Mouse (Mus musculus) G1E (cell line): Measurements from ENCODE around the gene Kcnip4. TPM values are rescaled to one million over a fixed set of nuclear protein-coding genes. Genes with fewer than 3 reads are reported as not detected.
A peak's percentile ranks its signal among the peaks of the same experiment; 100 is the strongest.

Experiments used
- ATAC-seq: 2 replicates; pipeline ENCODE4 v1.8.0; 2016; ENCODE audit warnings: mild to moderate bottlenecking; ENCODE audit not compliant: insufficient number of reproducible peaks, poor library complexity, low FRiP score, severe bottlenecking; ENCODE audit errors: extremely low read depth
- DNase-seq: peaks from one replicate; pipeline ENCODE4 v3.0.0; 2012; ENCODE audit warnings: low spot score
- H3K27me3 ChIP-seq: 2 replicates; pipeline ENCODE4 v1.6.1; 2012; ENCODE audit warnings: mild to moderate bottlenecking, low read length, inconsistent platforms; ENCODE audit not compliant: insufficient read depth
- H3K36me3 ChIP-seq: replicated peaks from 2 replicates; pipeline ENCODE3; 2012; ENCODE audit warnings: mild to moderate bottlenecking, inconsistent platforms
- H3K4me1 ChIP-seq: 2 replicates; pipeline ENCODE4 v1.6.1; 2012; ENCODE audit warnings: low read depth, low read length, inconsistent platforms, mixed read lengths; ENCODE audit not compliant: insufficient read depth
- H3K4me3 ChIP-seq: 2 replicates; pipeline ENCODE4 v1.5.1; 2012; ENCODE audit warnings: low read depth, mild to moderate bottlenecking, inconsistent platforms, low read length, moderate library complexity, mixed read lengths
- H3K9me3 ChIP-seq: replicated peaks from 2 replicates; pipeline ENCODE4 v1.6.1; 2012; ENCODE audit warnings: inconsistent platforms
- CTCF ChIP-seq: IDR thresholded peaks from 2 replicates; pipeline ENCODE4 v1.5.1; 2012; ENCODE audit warnings: low read depth, low read length, inconsistent platforms, mixed read lengths
- GATA1 ChIP-seq: IDR thresholded peaks from 2 replicates; pipeline ENCODE4 v1.6.1; 2012; ENCODE audit warnings: borderline replicate concordance, low read length, inconsistent platforms, mixed read lengths
- GATA2 ChIP-seq: IDR thresholded peaks from 2 replicates; pipeline ENCODE4 v1.6.1; 2012; ENCODE audit warnings: low read depth, low read length, inconsistent platforms, borderline replicate concordance
- POLR2AphosphoS5 ChIP-seq: IDR thresholded peaks from 2 replicates; pipeline ENCODE4 v1.6.1; 2012; ENCODE audit warnings: low read depth, low read length, inconsistent platforms; ENCODE audit not compliant: insufficient replicate concordance
- TAL1 ChIP-seq: conservative IDR thresholded peaks from 2 replicates; pipeline ENCODE4 v1.6.1; 2012; ENCODE audit warnings: low read depth, low read length, inconsistent platforms, mixed read lengths
- polyA plus RNA-seq: library from polyadenylated mRNA; stranded (reverse); fragments of >175 nt; gene quantifications from 2 replicates; pipeline ENCODE4 v1.2.3, GENCODE M21; 2012
- total RNA-seq, 2 experiments: library from RNA; stranded (forward) in 1 of 2; stranded (reverse) in 1 of 2; fragments of 200-1000 nt in 1 of 2; fragments of >200 nt in 1 of 2; fragmentation: Nextera tagmentation in 1 of 2; gene quantifications; 2 replicates each; pipeline ENCODE4 v1.2.3; 2014 to 2017

Kcnip4 gene
- total and polyA plus RNA-seq, 3 experiments: 0.05 to 0.38 TPM; not detected in 1

DNA sequence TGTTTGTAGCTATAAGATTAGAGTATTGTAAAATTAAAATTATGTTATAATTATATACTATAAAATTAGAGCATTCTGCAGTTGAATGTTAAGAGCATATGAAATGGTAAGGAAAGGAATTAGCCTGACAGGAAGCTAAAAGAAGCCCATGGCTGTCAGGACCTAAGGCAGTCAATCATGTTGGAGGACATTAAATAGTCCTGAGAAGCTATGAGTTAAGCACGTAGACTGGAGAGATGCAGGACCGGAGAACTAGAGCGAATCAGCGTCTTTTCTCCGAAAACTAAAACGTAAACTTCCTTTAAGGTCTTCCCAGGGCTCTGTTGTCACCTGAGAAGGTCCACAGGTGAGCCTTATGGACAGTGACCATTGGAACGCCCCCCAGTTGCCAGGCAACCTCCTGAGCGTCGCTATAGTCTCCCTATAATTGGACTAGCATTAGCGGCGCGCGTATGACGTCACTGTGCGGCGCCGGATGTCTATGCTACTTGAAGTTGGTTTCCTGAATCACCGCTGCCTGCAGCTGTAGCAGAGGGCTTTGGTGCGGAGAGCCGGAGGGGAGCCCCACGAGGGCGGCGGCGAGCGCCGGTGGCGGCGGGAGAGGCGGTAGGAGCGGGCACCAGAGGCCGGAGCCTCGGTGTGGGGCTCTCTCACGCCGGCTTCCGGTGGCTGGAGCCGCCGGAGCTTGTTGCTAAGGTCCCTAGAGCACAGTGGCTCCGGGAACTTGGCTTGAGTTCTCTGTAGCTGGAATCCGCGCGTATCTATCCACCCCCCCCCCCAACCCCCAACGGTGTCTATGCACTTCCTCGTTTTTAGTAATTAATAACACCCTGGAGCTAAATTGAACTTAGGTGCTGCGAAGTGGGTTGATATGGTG, 1152.6 kb downstream of the Kcnip4 start:
- peaks cover 10% of the 10 kb centered on the region for H3K4me1 ChIP-seq
- H3K36me3 ChIP-seq: peaks cover 31% of the 10 kb centered on the region
- TF ChIP-seq TAL1 (no peak), GATA1 (no peak), GATA2 (no peak)
- peak overlapping the region; percentile 85 for H3K4me3 ChIP-seq
- no peaks in the 10 kb centered on the region for H3K27me3 ChIP-seq
- DNase-seq: peak; percentile 80
- peak; percentile 98 for ATAC-seq
- H3K9me3 ChIP-seq: no peaks in the 10 kb centered on the region

DNA sequence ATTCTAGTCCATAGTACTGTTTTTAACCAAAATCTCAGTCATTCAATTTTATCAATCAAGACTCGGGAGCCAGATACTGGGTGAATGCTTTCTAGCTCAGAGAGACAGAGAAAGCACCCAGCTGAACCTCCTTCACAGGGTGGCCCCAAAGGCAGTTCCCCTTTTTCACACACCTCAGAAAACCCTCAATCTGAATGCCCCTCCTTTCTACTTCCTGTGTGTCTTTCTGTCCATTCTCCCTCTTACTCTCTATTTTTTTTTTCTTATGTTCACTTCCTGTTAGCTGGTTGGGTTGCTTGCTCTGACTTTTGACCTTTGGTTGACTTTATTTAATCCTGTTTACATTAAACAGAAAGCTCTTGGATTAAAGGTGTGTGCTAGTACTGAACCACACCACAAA, 1175.4 kb downstream of the Kcnip4 start:
- no peak overlapping the region for H3K4me3 ChIP-seq
- no peaks in the 10 kb centered on the region for H3K36me3 ChIP-seq
- DNase-seq (no peak), ATAC-seq (no peak)
- no peaks in the 10 kb centered on the region for H3K27me3 ChIP-seq
- no peaks in the 10 kb centered on the region for H3K9me3 ChIP-seq
- no peak for TF ChIP-seq GATA2
- no peak for TF ChIP-seq POLR2AphosphoS5
- TF ChIP-seq TAL1: no peak
- no peak for TF ChIP-seq GATA1
- no peak for TF ChIP-seq CTCF
- H3K4me1 ChIP-seq: no peaks in the 10 kb centered on the region; the same call in 1 of the 2 replicates

DNA sequence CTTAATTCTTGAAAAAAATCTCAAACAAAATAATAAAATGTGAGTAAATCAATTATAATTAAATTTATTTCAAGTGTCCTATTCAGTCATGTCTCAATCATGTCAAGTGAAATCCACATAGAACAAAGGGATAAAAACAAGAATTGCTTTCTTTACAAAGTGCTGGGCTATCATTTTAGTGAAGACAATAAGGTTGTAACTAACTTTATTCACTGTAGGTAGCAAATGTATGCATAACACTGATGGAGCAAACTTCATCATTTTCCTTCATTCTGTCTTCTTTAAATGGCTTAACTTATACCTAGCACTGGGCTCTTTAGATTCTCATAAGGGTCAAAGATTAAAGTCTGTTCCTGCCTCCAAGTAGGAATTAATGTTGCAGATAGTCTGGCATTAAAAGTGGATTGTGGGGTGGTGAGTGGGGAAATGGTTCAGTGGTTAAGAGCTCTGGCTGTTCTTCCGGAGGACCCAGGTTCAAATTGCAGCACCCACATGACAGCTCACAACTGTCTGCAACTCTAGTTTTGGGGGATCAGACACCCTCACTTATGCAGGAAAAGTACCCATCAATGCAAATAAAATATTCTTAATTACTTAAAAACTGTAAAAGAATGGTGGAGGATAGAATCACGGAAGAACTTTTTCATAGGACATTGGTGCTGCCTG, 1178.6 kb downstream of the Kcnip4 start:
- no peaks in the 10 kb centered on the region for H3K36me3 ChIP-seq
- TF ChIP-seq GATA2 (no peak), POLR2AphosphoS5 (no peak), GATA1 (no peak), TAL1 (no peak)
- DNase-seq (no peak), ATAC-seq (no peak)
- H3K27me3 ChIP-seq: no peaks in the 10 kb centered on the region
- H3K4me1 ChIP-seq: no peaks in the 10 kb centered on the region; the same call in 1 of the 2 replicates
- H3K9me3 ChIP-seq: no peaks in the 10 kb centered on the region
- no peak overlapping the region for H3K4me3 ChIP-seq

DNA sequence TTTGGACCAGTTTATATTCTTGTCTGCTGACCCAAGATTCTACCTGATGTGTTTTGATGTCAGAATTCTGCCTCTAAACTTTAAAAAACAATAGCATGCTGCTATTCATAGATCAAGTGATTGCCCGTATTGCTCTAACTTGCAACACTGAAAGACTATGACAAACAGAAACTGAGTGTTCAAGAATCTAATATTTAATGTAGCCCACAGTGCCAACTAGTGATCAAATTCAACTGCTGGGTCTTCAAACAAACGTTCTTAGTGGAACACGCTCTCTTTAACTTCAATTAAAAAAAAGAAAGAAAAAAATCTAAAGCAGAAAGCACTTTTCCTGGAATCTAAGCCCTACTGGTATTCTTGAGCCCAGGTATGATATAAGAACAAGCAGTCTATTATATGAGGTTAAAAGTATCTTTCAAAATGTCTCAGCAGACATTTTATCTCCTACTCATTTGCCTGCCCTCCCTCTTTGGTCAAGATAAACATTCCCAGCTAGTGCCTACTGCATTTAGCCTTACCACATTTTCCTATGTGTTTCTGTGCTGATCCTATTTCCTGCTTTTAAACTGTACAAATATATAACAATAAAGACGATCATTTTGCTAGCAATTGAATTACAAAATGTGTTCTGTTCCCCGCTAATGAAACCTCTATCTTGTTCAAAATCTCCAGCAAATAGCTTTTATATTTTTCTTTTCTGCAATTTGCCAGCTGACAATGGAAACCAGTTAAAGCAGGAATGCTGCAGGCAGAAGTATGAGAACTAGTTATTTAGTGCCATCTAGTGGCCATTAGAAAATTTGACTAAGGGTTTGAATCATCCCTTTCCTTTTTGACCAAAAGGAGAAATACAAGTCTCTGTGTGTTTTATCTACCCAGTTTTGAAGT, 1179.4 kb downstream of the Kcnip4 start:
- Histone ChIP-seq H3K4me1 (no peaks in the 10 kb centered on the region; the same call in 1 of the 2 replicates), H3K9me3 (no peaks in the 10 kb centered on the region), H3K27me3 (no peaks in the 10 kb centered on the region; the same call in 1 of the 2 replicates), H3K36me3 (no peaks in the 10 kb centered on the region), H3K4me3 (no peak overlapping the region)
- no peak for TF ChIP-seq POLR2AphosphoS5
- TF ChIP-seq TAL1: no peak
- TF ChIP-seq CTCF: no peak
- no peak for TF ChIP-seq GATA2
- TF ChIP-seq GATA1: no peak
- DNase-seq (no peak), ATAC-seq (no peak)

DNA sequence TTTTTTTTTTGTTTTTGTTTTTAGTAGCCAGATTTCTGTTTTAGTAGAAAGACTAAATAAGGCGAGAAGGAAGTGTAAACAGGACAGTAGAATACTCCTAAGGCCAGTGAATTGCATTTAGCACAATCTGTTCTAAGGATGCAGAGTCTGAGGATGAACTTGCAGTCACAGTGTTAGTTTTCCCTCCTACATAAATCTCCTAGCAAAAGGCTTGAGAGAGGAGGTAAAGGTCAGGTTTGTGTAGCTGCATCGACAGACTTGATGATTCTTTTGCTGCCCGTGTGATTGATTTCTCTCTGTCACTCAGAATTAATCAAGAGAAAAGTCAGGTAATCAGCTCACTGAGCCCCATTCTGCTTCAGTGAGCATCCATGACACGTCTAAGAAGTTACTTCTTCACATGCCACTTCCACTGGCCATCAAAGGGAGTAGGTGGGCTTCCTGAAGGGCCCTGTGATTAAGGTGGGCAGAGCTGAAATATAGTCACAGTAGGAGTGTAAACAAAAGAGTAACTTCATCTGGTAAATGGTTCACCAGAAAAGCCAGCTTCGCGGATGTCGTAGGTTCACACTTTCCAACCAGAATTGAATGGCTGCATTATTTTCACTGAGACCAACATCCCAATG, 1183.8 kb downstream of the Kcnip4 start:
- ATAC-seq (no peak), DNase-seq (no peak)
- H3K4me1 ChIP-seq: no peaks in the 10 kb centered on the region
- TF ChIP-seq GATA1 (no peak), CTCF (no peak), POLR2AphosphoS5 (no peak), GATA2 (no peak), TAL1 (no peak)
- no peaks in the 10 kb centered on the region for H3K36me3 ChIP-seq
- no peaks in the 10 kb centered on the region; the same call in 1 of the 2 replicates for H3K27me3 ChIP-seq
- H3K4me3 ChIP-seq: no peak overlapping the region
- H3K9me3 ChIP-seq: no peaks in the 10 kb centered on the region
